Mouse (Mus musculus) stomach, postnatal 0 days (tissue): ENCODE measurements around the gene T2. TPM values are rescaled to one million over a fixed set of nuclear protein-coding genes. Genes with fewer than 3 reads are reported as not detected.

Source experiments
- ATAC-seq: fragments of 200-750 bp; cut with Nextera tagmentation; 2 replicates; pipeline ENCODE4 v1.8.0; 2017; ENCODE audit not compliant: low FRiP score, low TSS enrichment
- DNase-seq: peaks from one replicate; pipeline ENCODE4 v3.0.0-alpha.2; 2016; ENCODE audit warnings: low spot score
- H3K27ac ChIP-seq: fragments of 300-500 bp; sonication (generic); replicated peaks from 2 replicates; pipeline ENCODE4 v1.5.1; 2014; ENCODE audit warnings: mild to moderate bottlenecking, control low read depth
- H3K27me3 ChIP-seq: fragments of 300-500 bp; sonication (generic); 2 replicates; pipeline ENCODE4 v1.6.1; 2014; ENCODE audit warnings: low read length; ENCODE audit not compliant: control insufficient read depth, insufficient read depth
- H3K36me3 ChIP-seq: fragments of 300-500 bp; sonication (generic); 2 replicates; pipeline ENCODE4 v1.6.1; 2014; ENCODE audit warnings: low read length, mixed read lengths; ENCODE audit not compliant: control insufficient read depth, insufficient read depth
- H3K4me1 ChIP-seq: fragments of 300-500 bp; sonication (generic); replicated peaks from 2 replicates; pipeline ENCODE4 v1.6.1; 2014; ENCODE audit warnings: antibody characterized with exemption; ENCODE audit not compliant: control insufficient read depth, insufficient read depth
- H3K4me2 ChIP-seq: fragments of 300-500 bp; sonication (generic); replicated peaks from 2 replicates; pipeline ENCODE4 v1.6.1; 2014; ENCODE audit warnings: low read depth, mild to moderate bottlenecking, control low read depth, moderate library complexity
- H3K4me3 ChIP-seq: fragments of 300-500 bp; sonication (generic); 2 replicates; pipeline ENCODE4 v1.5.1; 2014; ENCODE audit warnings: low read depth, low read length, control low read depth
- H3K9ac ChIP-seq: fragments of 300-500 bp; sonication (generic); 2 replicates; pipeline ENCODE4 v1.6.1; 2014; ENCODE audit warnings: mild to moderate bottlenecking, low read length, control low read depth, mixed read lengths
- H3K9me3 ChIP-seq: fragments of 300-500 bp; sonication (generic); 2 replicates; pipeline ENCODE4 v1.6.1; 2016; ENCODE audit warnings: low read length; ENCODE audit not compliant: control insufficient read depth
- CTCF ChIP-seq: IDR thresholded peaks from 2 replicates; pipeline ENCODE4 v1.5.1; 2016; ENCODE audit warnings: antibody characterized with exemption, low read depth, mild to moderate bottlenecking, moderate library complexity
- EP300 ChIP-seq: optimal IDR thresholded peaks from 2 replicates; pipeline ENCODE3; 2016; ENCODE audit warnings: antibody characterized with exemption
- whole genome bisulfite sequencing: fragments of 180-500 bp; shearing (Covaris S2); extraction: QIAGEN DNeasy Blood & Tissue Kit; methylation state at CpG from one replicate; pipeline ENCODE4 v1.1.7; 2014; 5-methylcytosine and 5-hydroxymethylcytosine counted together
- polyA plus RNA-seq: library from polyadenylated mRNA; unstranded; fragments of >200 nt; fragmentation: Nextera tagmentation; extraction: Ambion mirVana; gene quantifications from 2 replicates; pipeline ENCODE4 v1.2.1, GENCODE M21; 2015

Gene T2
- polyA plus RNA-seq, 1 experiment from 2014 or later = 0.13 TPM

GRCm38 (mm10) chr17:8369171-8369570, 13.4 kb downstream of the T2 start:
- no peak for ATAC-seq
- H3K4me2 ChIP-seq = no peak overlapping the region
- no peak overlapping the region for H3K9ac ChIP-seq
- no peak overlapping the region for H3K27ac ChIP-seq
- no peak for DNase-seq
- H3K4me1 ChIP-seq = no peaks in the 10 kb centered on the region; the same call in 1 of the 2 replicates
- H3K4me3 ChIP-seq = no peak overlapping the region
- TF ChIP-seq EP300 (no peak), CTCF (no peak)
- no peaks in the 10 kb centered on the region for H3K27me3 ChIP-seq
- H3K36me3 ChIP-seq = no peaks in the 10 kb centered on the region
- WGBS = 52% methylated on average over 2 of the region's 2 CpGs
- no peaks in the 10 kb centered on the region for H3K9me3 ChIP-seq

- Histone ChIP-seq H3K4me1 (no peaks in the 10 kb centered on the region; the same call in 1 of the 2 replicates), H3K36me3 (no peaks in the 10 kb centered on the region), H3K9ac (no peak overlapping the region), H3K4me2 (no peak overlapping the region), H3K27ac (no peak overlapping the region), H3K9me3 (no peaks in the 10 kb centered on the region), H3K4me3 (no peak overlapping the region), H3K27me3 (no peaks in the 10 kb centered on the region)
- no peak for ATAC-seq
- no peak for TF ChIP-seq EP300
- no peak for TF ChIP-seq CTCF
- DNase-seq = no peak
- 43% methylated on average over 13 of the region's 13 CpGs for WGBS
Observed at GRCm38 (mm10) chr17:8370634-8371229, 14.9 kb downstream of the T2 start.

GRCm38 (mm10) chr17:8371834-8372233, 16.0 kb downstream of the T2 start:
- Histone ChIP-seq H3K9ac (peak overlapping the region; percentile 31), H3K4me1 (no peaks in the 10 kb centered on the region; the same call in 1 of the 2 replicates), H3K27ac (peak overlapping the region; percentile 24), H3K9me3 (no peaks in the 10 kb centered on the region), H3K4me2 (peak overlapping the region; percentile 56), H3K27me3 (no peaks in the 10 kb centered on the region), H3K36me3 (no peaks in the 10 kb centered on the region), H3K4me3 (peak overlapping the region; percentile 23)
- WGBS = 2% methylated on average over 7 of the region's 7 CpGs
- ATAC-seq (peak; percentile 38; the same call in 1 of the 2 replicates), DNase-seq (peak; percentile 56)
- no peak for TF ChIP-seq EP300
- TF ChIP-seq CTCF = no peak

- Histone ChIP-seq H3K9me3 (no peaks in the 10 kb centered on the region), H3K27me3 (no peaks in the 10 kb centered on the region), H3K9ac (peak overlapping the region; percentile 31), H3K36me3 (no peaks in the 10 kb centered on the region), H3K27ac (peak overlapping the region; percentile 24), H3K4me1 (no peaks in the 10 kb centered on the region; the same call in 1 of the 2 replicates), H3K4me2 (peak overlapping the region; percentile 56), H3K4me3 (peak overlapping the region; percentile 23)
- DNase-seq (peak; percentile 74), ATAC-seq (peak; percentile 74)
- TF ChIP-seq CTCF (peak; percentile 94), EP300 (no peak)
- 2% methylated on average over 18 of the region's 18 CpGs for WGBS
Observed at GRCm38 (mm10) chr17:8372286-8373046, 16.7 kb downstream of the T2 start.

- TF ChIP-seq EP300 (no peak), CTCF (no peak)
- Histone ChIP-seq H3K9ac (no peak overlapping the region), H3K27me3 (no peaks in the 10 kb centered on the region), H3K4me2 (no peak overlapping the region), H3K36me3 (no peaks in the 10 kb centered on the region), H3K27ac (no peak overlapping the region), H3K9me3 (no peaks in the 10 kb centered on the region), H3K4me1 (no peaks in the 10 kb centered on the region), H3K4me3 (no peak overlapping the region)
- WGBS = 55% methylated on average over 5 of the region's 5 CpGs
- ATAC-seq (no peak), DNase-seq (no peak)
Observed at GRCm38 (mm10) chr17:8377298-8377697, 21.5 kb downstream of the T2 start.

GRCm38 (mm10) chr17:8385441-8385840, 29.6 kb downstream of the T2 start:
- H3K27me3 ChIP-seq = no peaks in the 10 kb centered on the region; the same call in 1 of the 2 replicates
- H3K36me3 ChIP-seq = no peaks in the 10 kb centered on the region
- no peaks in the 10 kb centered on the region for H3K4me1 ChIP-seq
- 92% methylated on average over 2 of the region's 2 CpGs for WGBS
- TF ChIP-seq CTCF (no peak), EP300 (no peak)
- no peak overlapping the region for H3K4me2 ChIP-seq
- H3K9me3 ChIP-seq = no peaks in the 10 kb centered on the region
- no peak overlapping the region for H3K9ac ChIP-seq
- ATAC-seq (no peak), DNase-seq (no peak)
- H3K27ac ChIP-seq = no peak overlapping the region
- H3K4me3 ChIP-seq = no peak overlapping the region
